Mouse (Mus musculus) E14TG2a.4 (cell line): ENCODE results near the gene Vps13d.

Source experiments
- CTCF ChIP-seq: conservative IDR thresholded peaks from 2 replicates; pipeline ENCODE4 v1.5.1; 2014; ENCODE audit warnings: low read length
- NANOG ChIP-seq: IDR thresholded peaks from 2 replicates; pipeline ENCODE4 v1.6.1; 2014; ENCODE audit warnings: borderline replicate concordance, low read length, mixed read lengths
- POU5F1 ChIP-seq: IDR thresholded peaks from 2 replicates; pipeline ENCODE4 v1.6.1; 2014; ENCODE audit warnings: low read length, borderline replicate concordance

DNA sequence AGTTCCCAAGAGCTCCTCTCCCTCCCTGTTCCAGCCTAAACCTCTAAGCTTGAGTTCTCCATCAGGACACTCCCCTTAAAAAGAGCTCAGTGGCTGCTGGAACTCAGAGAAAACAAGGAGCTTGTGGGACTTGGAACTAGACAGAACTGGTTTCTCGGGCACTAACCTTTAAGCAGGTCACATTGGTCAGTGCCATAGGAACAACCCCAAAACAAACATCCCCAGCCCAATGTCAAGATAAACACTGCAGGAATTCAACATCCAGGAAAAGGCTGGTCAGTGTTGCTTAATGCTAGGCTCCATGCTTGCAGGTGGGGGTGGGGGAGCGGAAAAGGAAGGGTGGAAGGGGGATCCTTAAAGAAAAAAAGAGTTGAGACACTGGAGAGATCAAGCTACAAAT, 120.5 kb downstream of the Vps13d start:
- TF ChIP-seq CTCF: no peak
- no peak for TF ChIP-seq NANOG
- TF ChIP-seq POU5F1: no peak
